Mouse (Mus musculus) liver, embryonic 12.5 days (tissue): ENCODE data around the gene Kpna2. TPM values are rescaled to one million over a fixed set of nuclear protein-coding genes. Genes with fewer than 3 reads are reported as not detected.
A peak's percentile ranks its signal among the peaks of the same experiment; 100 is the strongest.
"Not testable (repeated sequence)": the region's sequence is repeated elsewhere in the genome, so short reads cannot be mapped to it uniquely, and the experiment has no call there.

ENCODE experiments used
- ATAC-seq: fragments of 200-750 bp; cut with Nextera tagmentation; 2 replicates; pipeline ENCODE4 v1.8.0; 2017; ENCODE audit warnings: moderate number of reproducible peaks, mild to moderate bottlenecking, moderate library complexity
- H3K27ac ChIP-seq: fragments of 300-500 bp; sonication (generic); 2 replicates; pipeline ENCODE4 v1.5.1; 2016; ENCODE audit warnings: mild to moderate bottlenecking
- H3K27me3 ChIP-seq: fragments of 300-500 bp; sonication (generic); replicated peaks from 2 replicates; pipeline ENCODE4 v1.6.1; 2016; ENCODE audit warnings: mild to moderate bottlenecking, moderate library complexity
- H3K36me3 ChIP-seq: fragments of 300-500 bp; sonication (generic); 2 replicates; pipeline ENCODE4 v1.6.1; 2016; ENCODE audit warnings: mild to moderate bottlenecking, moderate library complexity
- H3K4me1 ChIP-seq: fragments of 300-500 bp; sonication (generic); 2 replicates; pipeline ENCODE4 v1.6.1; 2016
- H3K4me2 ChIP-seq: fragments of 300-500 bp; sonication (generic); 2 replicates; pipeline ENCODE4 v1.6.1; 2016; ENCODE audit warnings: mild to moderate bottlenecking, moderate library complexity
- H3K4me3 ChIP-seq: fragments of 300-500 bp; sonication (generic); 2 replicates; pipeline ENCODE4 v1.5.1; 2016; ENCODE audit warnings: mild to moderate bottlenecking, moderate library complexity
- H3K9ac ChIP-seq: fragments of 300-500 bp; sonication (generic); 2 replicates; pipeline ENCODE4 v1.6.1; 2016; ENCODE audit warnings: mild to moderate bottlenecking, moderate library complexity
- H3K9me3 ChIP-seq: fragments of 300-500 bp; sonication (generic); replicated peaks from 2 replicates; pipeline ENCODE4 v1.6.1; 2016; ENCODE audit warnings: mild to moderate bottlenecking, moderate library complexity
- WGBS: fragments of 180-500 bp; shearing (Covaris S2); methylation state at CpG from one replicate; pipeline ENCODE4 v1.1.7; 2016; ENCODE audit not compliant: insufficient replicate concordance; 5-methylcytosine and 5-hydroxymethylcytosine counted together
- polyA plus RNA-seq: library from polyadenylated mRNA; unstranded; fragments of >200 nt; fragmentation: Nextera tagmentation; extraction: Ambion mirVana; gene quantifications from 2 replicates; pipeline ENCODE4 v1.2.1, GENCODE M21; 2016

The Kpna2 gene
- polyA plus RNA-seq, 1 experiment from 2014 or later: 381 TPM

- no peak overlapping the region for H3K4me2 ChIP-seq
- no peaks in the 10 kb centered on the region for H3K36me3 ChIP-seq
- H3K9me3 ChIP-seq: no peaks in the 10 kb centered on the region
- no peak overlapping the region for H3K4me3 ChIP-seq
- H3K9ac ChIP-seq: no peak overlapping the region
- H3K27me3 ChIP-seq: peaks cover 1% of the 10 kb centered on the region; the same call in 1 of the 2 replicates
- no peak for ATAC-seq
- 70% methylated on average over 1 of the region's 1 CpGs for WGBS
- no peak overlapping the region for H3K27ac ChIP-seq
- peaks cover 15% of the 10 kb centered on the region for H3K4me1 ChIP-seq
These were observed 17.6 kb upstream of the Kpna2 start for GRCm38 (mm10) chr11:107016893-107017292.

DNA sequence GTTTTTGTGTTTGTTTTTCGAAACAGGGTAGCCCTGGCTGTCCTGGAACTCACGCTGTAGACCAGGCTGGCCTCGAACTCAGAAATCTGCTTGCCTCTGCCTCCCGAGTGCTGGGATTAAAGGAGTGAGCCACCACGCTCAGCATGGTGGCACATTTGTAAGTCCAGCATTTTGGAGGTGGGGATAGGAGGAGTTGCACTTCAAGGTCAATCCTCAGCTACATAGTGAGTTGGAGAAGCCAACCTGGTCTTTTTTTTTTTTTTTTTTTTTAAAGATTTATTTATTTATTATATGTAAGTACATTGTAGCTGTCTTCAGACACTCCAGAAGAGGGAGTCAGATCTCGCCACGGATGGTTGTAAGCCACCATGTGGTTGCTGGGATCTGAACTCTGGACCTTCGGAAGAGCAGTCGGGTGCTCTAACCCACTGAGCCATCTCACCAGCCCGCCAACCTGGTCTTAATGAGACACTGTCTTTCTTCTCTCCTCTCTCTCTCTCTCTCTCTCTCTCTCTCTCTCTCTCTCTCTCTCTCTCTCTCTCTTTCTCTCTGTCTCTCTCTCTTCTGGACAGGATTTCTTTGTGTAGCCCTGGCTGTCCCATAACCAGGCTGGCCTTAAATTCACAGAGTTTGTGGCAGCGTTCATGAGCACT is 16.3 kb upstream of the Kpna2 start:
- not testable (repeated sequence) for H3K27ac ChIP-seq, H3K4me3 ChIP-seq, H3K36me3 ChIP-seq, H3K9ac ChIP-seq, ATAC-seq, H3K4me2 ChIP-seq, H3K27me3 ChIP-seq, H3K9me3 ChIP-seq
- WGBS: 58% methylated on average over 11 of the region's 11 CpGs
- H3K4me1 ChIP-seq: peaks cover 26% of the 10 kb centered on the region

DNA sequence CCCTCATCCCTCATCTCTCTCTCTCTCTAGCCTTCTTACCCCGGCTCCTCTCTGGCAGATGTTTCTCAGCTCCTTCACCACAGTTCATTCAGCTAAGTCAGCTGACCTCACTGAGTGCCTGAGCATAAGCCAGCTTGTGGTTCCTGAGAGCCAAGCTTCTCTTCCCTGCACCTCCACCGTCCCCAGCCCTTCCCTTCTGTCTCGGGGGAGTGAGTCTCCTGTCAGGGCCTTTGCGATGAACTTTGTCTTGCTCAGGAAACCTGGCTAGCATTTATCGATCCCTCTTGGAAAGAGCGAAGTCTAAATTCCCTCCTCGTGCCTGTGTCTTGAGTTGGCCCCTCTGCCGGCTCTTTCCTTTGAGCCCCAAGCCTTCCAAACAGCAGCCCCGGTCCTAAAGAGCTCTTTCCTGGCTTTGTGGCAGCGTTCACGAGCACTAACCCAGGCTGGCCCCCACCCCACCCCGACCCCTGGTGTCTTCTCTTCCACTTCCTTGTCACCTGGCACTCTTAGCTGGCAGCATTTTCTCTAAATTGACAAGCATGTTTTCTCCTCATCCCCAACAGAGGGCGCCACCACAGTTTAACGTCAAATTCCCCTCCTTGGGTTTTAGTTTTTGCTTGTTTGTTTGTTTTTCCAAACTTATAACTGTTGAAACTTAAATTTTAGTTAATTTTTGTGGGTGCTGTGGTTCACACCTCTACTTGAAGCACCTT is 15.4 kb upstream of the Kpna2 start:
- H3K4me2 ChIP-seq: peak overlapping the region; percentile 36
- H3K36me3 ChIP-seq: no peaks in the 10 kb centered on the region
- H3K9me3 ChIP-seq: no peaks in the 10 kb centered on the region
- H3K4me3 ChIP-seq: peak overlapping the region; percentile 10
- no peak for ATAC-seq
- WGBS: 31% methylated on average over 14 of the region's 14 CpGs
- H3K4me1 ChIP-seq: peaks cover 26% of the 10 kb centered on the region
- H3K27ac ChIP-seq: peak overlapping the region; percentile 5; the same call in 1 of the 2 replicates
- H3K27me3 ChIP-seq: no peaks in the 10 kb centered on the region
- peak overlapping the region; percentile 22; the same call in 1 of the 2 replicates for H3K9ac ChIP-seq

GRCm38 (mm10) chr11:107014020-107014585 is 14.8 kb upstream of the Kpna2 start:
- no peaks in the 10 kb centered on the region for H3K36me3 ChIP-seq
- H3K27ac ChIP-seq: no peak overlapping the region
- H3K27me3 ChIP-seq: no peaks in the 10 kb centered on the region; the same call in 1 of the 2 replicates
- H3K4me3 ChIP-seq: no peak overlapping the region
- 75% methylated on average over 11 of the region's 11 CpGs for WGBS
- ATAC-seq: no peak
- H3K9ac ChIP-seq: no peak overlapping the region
- H3K4me2 ChIP-seq: 0 out of 2 replicates have a peak overlapping the region, but pooled peaks have one; percentile 36
- H3K9me3 ChIP-seq: no peaks in the 10 kb centered on the region
- H3K4me1 ChIP-seq: peaks cover 26% of the 10 kb centered on the region

- Histone ChIP-seq H3K4me2 (peak overlapping the region; percentile 66), H3K36me3 (no peaks in the 10 kb centered on the region), H3K9me3 (no peaks in the 10 kb centered on the region), H3K27ac (peak overlapping the region; percentile 95), H3K9ac (peak overlapping the region; percentile 85), H3K27me3 (peaks cover 13% of the 10 kb centered on the region), H3K4me3 (peak overlapping the region; percentile 69), H3K4me1 (peaks cover 21% of the 10 kb centered on the region)
- WGBS: under 1% methylated on average over 37 of the region's 37 CpGs
- peak; percentile 92 for ATAC-seq
These were observed 13.1 kb upstream of the Kpna2 start for GRCm38 (mm10) chr11:107012324-107013017.

DNA sequence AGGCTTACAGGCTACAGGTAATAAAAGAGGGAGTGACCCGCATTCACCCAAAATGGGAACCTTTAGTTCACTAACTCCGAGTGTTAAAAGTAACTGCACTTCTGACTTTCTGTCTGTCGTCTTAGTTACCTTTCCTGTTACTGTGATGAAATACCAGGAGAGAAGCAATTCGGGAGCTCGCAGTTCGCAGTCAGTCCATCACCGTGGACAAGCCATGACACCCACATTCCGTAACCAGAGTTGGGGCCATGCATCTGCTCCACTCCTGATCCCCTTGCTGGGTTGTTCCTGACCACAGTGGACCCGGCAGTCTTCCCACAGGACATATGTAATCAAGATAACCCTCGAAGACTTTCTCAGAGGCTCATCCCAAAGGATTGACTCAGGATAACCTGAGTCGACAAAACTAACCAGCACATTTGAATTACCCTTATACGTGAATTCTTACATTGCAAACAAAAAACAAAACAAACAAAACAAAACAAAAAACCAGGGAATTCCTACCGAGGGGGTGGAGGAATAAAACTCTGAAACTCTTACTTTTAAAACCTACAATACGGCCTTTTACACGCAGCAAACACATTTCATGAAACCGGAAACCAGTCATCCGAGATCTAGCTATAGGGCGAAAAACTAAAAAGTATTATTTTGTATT is 12.5 kb upstream of the Kpna2 start:
- H3K9ac ChIP-seq: peak overlapping the region; percentile 85
- peaks cover 13% of the 10 kb centered on the region for H3K27me3 ChIP-seq
- H3K9me3 ChIP-seq: no peaks in the 10 kb centered on the region
- peaks cover 21% of the 10 kb centered on the region for H3K4me1 ChIP-seq
- no peaks in the 10 kb centered on the region for H3K36me3 ChIP-seq
- no peak for ATAC-seq
- H3K27ac ChIP-seq: peak overlapping the region; percentile 95
- WGBS: 31% methylated on average over 18 of the region's 18 CpGs
- peak overlapping the region; percentile 69 for H3K4me3 ChIP-seq
- peak overlapping the region; percentile 66 for H3K4me2 ChIP-seq

- Histone ChIP-seq H3K9ac (no peak overlapping the region), H3K9me3 (no peaks in the 10 kb centered on the region), H3K4me2 (peak overlapping the region; percentile 66), H3K4me3 (no peak overlapping the region; the same call in 1 of the 2 replicates), H3K36me3 (no peaks in the 10 kb centered on the region), H3K4me1 (peaks cover 21% of the 10 kb centered on the region), H3K27me3 (peaks cover 13% of the 10 kb centered on the region), H3K27ac (no peak overlapping the region)
- WGBS: 71% methylated on average over 7 of the region's 7 CpGs
- ATAC-seq: no peak
These were observed 11.8 kb upstream of the Kpna2 start for GRCm38 (mm10) chr11:107011171-107011570.

GRCm38 (mm10) chr11:107010447-107010846 is 11.1 kb upstream of the Kpna2 start:
- no peaks in the 10 kb centered on the region for H3K36me3 ChIP-seq
- 90% methylated on average over 3 of the region's 3 CpGs for whole genome bisulfite sequencing
- ATAC-seq: no peak
- H3K4me1 ChIP-seq: peaks cover 21% of the 10 kb centered on the region
- peaks cover 13% of the 10 kb centered on the region for H3K27me3 ChIP-seq
- H3K9ac ChIP-seq: no peak overlapping the region
- H3K4me3 ChIP-seq: no peak overlapping the region
- no peaks in the 10 kb centered on the region for H3K9me3 ChIP-seq
- H3K4me2 ChIP-seq: no peak overlapping the region
- no peak overlapping the region for H3K27ac ChIP-seq

- Histone ChIP-seq H3K4me1 (no peaks in the 10 kb centered on the region), H3K4me2 (no peak overlapping the region), H3K4me3 (no peak overlapping the region), H3K9me3 (no peaks in the 10 kb centered on the region), H3K27ac (no peak overlapping the region), H3K27me3 (peaks cover 13% of the 10 kb centered on the region), H3K36me3 (no peaks in the 10 kb centered on the region), H3K9ac (no peak overlapping the region)
- ATAC-seq: no peak
- WGBS: 75% methylated on average over 1 of the region's 1 CpGs
These were observed 6.2 kb upstream of the Kpna2 start for GRCm38 (mm10) chr11:107005538-107005937.

GRCm38 (mm10) chr11:107001760-107002675 is 2.7 kb upstream of the Kpna2 start:
- H3K4me2 ChIP-seq: no peak overlapping the region
- peaks cover 10% of the 10 kb centered on the region for H3K4me1 ChIP-seq
- no peak overlapping the region for H3K27ac ChIP-seq
- 54% methylated on average over 8 of the region's 8 CpGs for WGBS
- H3K9ac ChIP-seq: no peak overlapping the region
- H3K4me3 ChIP-seq: no peak overlapping the region
- H3K36me3 ChIP-seq: peaks cover 5% of the 10 kb centered on the region
- no peaks in the 10 kb centered on the region; the same call in 1 of the 2 replicates for H3K27me3 ChIP-seq
- no peak for ATAC-seq
- H3K9me3 ChIP-seq: no peaks in the 10 kb centered on the region
